Mouse (Mus musculus) embryonic facial prominence, embryonic 14.5 days (tissue): Measurements from ENCODE around the gene Zfp462. TPM values are rescaled to one million over a fixed set of nuclear protein-coding genes. Genes with fewer than 3 reads are reported as not detected.
A peak's percentile ranks its signal among the peaks of the same experiment; 100 is the strongest.
"Not testable (repeated sequence)": the region's sequence is repeated elsewhere in the genome, so short reads cannot be mapped to it uniquely, and the experiment has no call there.

Experiments
- ATAC-seq: fragments of 200-750 bp; cut with Nextera tagmentation; 2 replicates; pipeline ENCODE4 v1.8.0; 2017; ENCODE audit warnings: low read depth, moderate number of reproducible peaks, moderate TSS enrichment
- DNase-seq: peaks from one replicate; pipeline ENCODE4 v3.0.0-alpha.2; 2015; ENCODE audit warnings: low spot score
- H3K27ac ChIP-seq: fragments of 300-500 bp; sonication (generic); replicated peaks from 2 replicates; pipeline ENCODE4 v1.5.1; 2014; ENCODE audit warnings: low read depth, mild to moderate bottlenecking, low read length, moderate library complexity
- H3K27me3 ChIP-seq: fragments of 300-500 bp; sonication (generic); replicated peaks from 2 replicates; pipeline ENCODE4 v1.6.1; 2014; ENCODE audit warnings: low read length; ENCODE audit not compliant: control insufficient read depth, insufficient read depth
- H3K36me3 ChIP-seq: fragments of 300-500 bp; sonication (generic); 2 replicates; pipeline ENCODE4 v1.6.1; 2014; ENCODE audit warnings: low read length, mixed read lengths; ENCODE audit not compliant: control insufficient read depth, insufficient read depth
- H3K4me1 ChIP-seq: fragments of 300-500 bp; sonication (generic); 2 replicates; pipeline ENCODE4 v1.6.1; 2014; ENCODE audit warnings: antibody characterized with exemption, low read length; ENCODE audit not compliant: control insufficient read depth, insufficient read depth
- H3K4me2 ChIP-seq: fragments of 300-500 bp; sonication (generic); 2 replicates; pipeline ENCODE4 v1.6.1; 2014; ENCODE audit warnings: low read depth, mild to moderate bottlenecking, low read length, moderate library complexity, mixed read lengths
- H3K4me3 ChIP-seq: fragments of 300-500 bp; sonication (generic); 2 replicates; pipeline ENCODE4 v1.5.1; 2014; ENCODE audit warnings: low read depth, mild to moderate bottlenecking, low read length
- H3K9ac ChIP-seq: fragments of 300-500 bp; sonication (generic); 2 replicates; pipeline ENCODE4 v1.6.1; 2014; ENCODE audit warnings: low read depth, mild to moderate bottlenecking, low read length, moderate library complexity, mixed read lengths
- H3K9me3 ChIP-seq: fragments of 300-500 bp; sonication (generic); 2 replicates; pipeline ENCODE4 v1.6.1; 2016; ENCODE audit warnings: low read length; ENCODE audit not compliant: control insufficient read depth
- WGBS: fragments of 180-500 bp; shearing (Covaris S2); extraction: QIAGEN DNeasy Blood & Tissue Kit; methylation state at CpG from one replicate; pipeline ENCODE4 v1.1.7; 2014; 5-methylcytosine and 5-hydroxymethylcytosine counted together
- polyA plus RNA-seq: library from polyadenylated mRNA; unstranded; fragments of >200 nt; fragmentation: Nextera tagmentation; extraction: Ambion mirVana; gene quantifications from 2 replicates; pipeline ENCODE4 v1.2.1, GENCODE M21; 2014

Gene Zfp462
- polyA plus RNA-seq, 1 experiment from 2014 or later = 3.0 TPM

DNA sequence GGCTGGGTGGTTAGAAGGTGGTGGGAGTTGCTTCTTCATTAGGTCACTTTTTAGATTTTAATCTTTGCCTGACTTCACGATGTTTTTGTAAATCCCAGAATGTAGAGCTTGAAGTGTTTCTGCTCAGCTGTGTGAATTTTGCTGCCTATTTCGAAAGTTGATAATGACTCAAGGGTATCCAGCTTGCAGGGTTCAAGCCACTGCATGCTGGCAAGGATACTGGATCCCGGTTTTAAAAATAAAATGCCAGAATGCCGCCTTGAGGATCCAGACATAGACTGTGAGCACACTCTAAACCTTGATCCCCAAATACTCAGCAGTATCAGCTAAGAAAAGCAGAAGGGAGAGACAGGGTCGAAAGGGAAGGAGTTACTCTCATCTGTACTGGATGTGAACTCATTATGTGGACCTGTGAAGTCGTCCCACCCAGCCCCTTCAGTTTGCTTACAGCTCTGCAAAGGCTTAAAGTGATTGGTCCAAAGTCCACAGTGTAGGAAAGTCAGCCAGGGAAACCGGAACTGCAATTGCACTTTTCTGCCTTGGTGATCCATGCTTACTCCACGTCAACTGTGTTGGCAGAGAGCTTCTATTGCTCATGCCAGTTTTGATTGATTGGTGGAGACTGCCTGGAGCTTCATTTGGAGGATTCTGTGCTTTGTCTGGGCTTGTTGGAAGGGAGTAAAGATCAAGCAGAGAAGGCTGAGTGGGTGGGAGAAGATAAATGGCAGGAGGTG lies 28.1 kb downstream of the Zfp462 start:
- Histone ChIP-seq H3K9me3 (no peaks in the 10 kb centered on the region), H3K4me2 (no peak overlapping the region), H3K4me1 (no peaks in the 10 kb centered on the region), H3K27ac (no peak overlapping the region), H3K36me3 (0 out of 2 replicates have a peak, but pooled peaks cover 4% of the 10 kb centered on the region), H3K27me3 (no peaks in the 10 kb centered on the region), H3K9ac (no peak overlapping the region), H3K4me3 (no peak overlapping the region)
- no peak for DNase-seq
- no peak for ATAC-seq
- 63% methylated on average over 8 of the region's 8 CpGs for WGBS

DNA sequence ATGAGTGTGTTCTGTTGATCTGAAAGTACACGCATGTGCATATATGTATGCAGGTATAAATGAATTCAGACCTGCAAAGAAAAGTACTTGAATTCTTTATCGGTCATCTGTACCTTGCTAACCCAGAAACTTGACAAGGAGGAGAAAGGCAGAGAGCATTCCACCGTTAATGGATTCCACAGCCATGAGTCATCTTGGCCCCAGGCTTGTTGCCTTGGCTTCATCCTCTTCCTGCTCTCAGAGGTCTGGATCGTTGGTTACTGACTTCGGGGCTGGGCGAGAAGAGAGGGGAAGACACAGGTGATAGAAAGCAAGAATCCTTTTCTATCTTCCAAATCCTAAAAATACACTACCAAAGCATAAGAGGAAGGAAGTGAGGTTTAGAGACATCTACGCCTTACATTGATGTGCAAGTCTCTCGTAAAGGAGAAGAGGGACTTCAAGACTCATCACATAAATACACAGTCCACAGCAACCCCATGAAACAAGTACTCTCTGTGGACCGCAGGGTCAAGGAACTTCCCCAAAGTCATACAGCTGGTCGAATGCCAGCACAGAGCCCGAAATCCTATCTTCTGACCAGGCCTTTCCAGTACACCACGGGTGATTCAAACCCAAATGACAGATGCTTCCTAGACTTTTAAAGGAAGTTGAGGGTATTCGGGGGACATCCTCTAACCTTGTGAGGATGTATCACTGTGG lies 35.1 kb downstream of the Zfp462 start:
- WGBS = 55% methylated on average over 13 of the region's 13 CpGs
- DNase-seq = peak; percentile 73

DNA sequence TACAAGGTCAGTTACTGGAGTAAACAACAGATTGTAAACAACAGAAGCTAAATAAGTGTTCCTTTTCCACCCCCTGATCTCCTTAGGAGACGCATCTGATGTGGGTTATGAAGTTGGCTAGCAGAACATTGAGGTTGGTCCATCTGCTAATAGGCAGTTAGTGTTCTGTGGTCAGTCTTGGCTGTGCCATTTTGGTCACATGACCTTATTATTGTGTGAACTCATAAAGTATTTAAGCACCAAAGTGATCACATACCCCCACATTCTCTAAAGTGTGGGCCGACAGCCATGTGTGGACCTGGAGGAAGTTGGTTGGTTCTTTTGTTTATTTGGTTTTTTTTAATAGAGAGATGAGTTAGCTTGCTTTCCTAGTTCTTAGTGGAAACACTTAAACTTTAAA lies 39.7 kb downstream of the Zfp462 start:
- Histone ChIP-seq H3K9me3 (no peaks in the 10 kb centered on the region), H3K27ac (no peak overlapping the region), H3K27me3 (no peaks in the 10 kb centered on the region), H3K4me1 (peaks cover 7% of the 10 kb centered on the region), H3K4me2 (no peak overlapping the region), H3K9ac (no peak overlapping the region), H3K36me3 (0 out of 2 replicates have a peak, but pooled peaks cover 7% of the 10 kb centered on the region), H3K4me3 (no peak overlapping the region)
- 85% methylated on average over 2 of the region's 2 CpGs for WGBS
- ATAC-seq = no peak
- DNase-seq = no peak

More for the DNA sequence above, 35.1 kb downstream of the Zfp462 start:
- H3K27me3 ChIP-seq = no peaks in the 10 kb centered on the region
- no peak overlapping the region for H3K9ac ChIP-seq
- H3K27ac ChIP-seq = no peak overlapping the region
- H3K4me2 ChIP-seq = no peak overlapping the region
- H3K36me3 ChIP-seq = 0 out of 2 replicates have a peak, but pooled peaks cover 4% of the 10 kb centered on the region
- no peaks in the 10 kb centered on the region for H3K9me3 ChIP-seq
- H3K4me3 ChIP-seq = no peak overlapping the region
- ATAC-seq = 0 out of 2 replicates have a peak, but pooled peaks have one; percentile 41
- H3K4me1 ChIP-seq = peaks cover 9% of the 10 kb centered on the region

DNA sequence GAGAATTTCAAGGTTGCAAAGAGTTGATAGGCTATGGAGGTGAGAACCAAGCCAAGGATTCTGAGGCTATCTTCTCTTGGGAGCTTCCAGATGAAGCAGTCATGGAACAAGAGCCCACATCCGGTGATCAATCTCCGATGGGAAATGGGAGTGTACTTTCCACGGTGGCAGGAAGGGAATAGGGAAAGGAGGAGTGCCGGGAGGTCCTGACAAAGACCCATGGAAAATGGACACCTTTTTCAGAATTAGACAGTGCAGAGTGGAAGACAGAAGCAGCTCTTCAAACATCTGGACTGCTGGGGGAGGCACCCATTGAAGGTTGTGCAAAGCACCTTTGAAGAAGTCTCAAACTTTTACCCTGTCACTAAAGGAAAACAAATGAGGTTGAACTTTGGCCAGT lies 41.8 kb downstream of the Zfp462 start:
- H3K27me3 ChIP-seq = no peaks in the 10 kb centered on the region
- no peaks in the 10 kb centered on the region for H3K9me3 ChIP-seq
- H3K4me2 ChIP-seq = no peak overlapping the region
- no peak overlapping the region for H3K27ac ChIP-seq
- ATAC-seq (no peak), DNase-seq (no peak)
- no peak overlapping the region for H3K4me3 ChIP-seq
- H3K36me3 ChIP-seq = 0 out of 2 replicates have a peak, but pooled peaks cover 3% of the 10 kb centered on the region
- H3K9ac ChIP-seq = no peak overlapping the region
- H3K4me1 ChIP-seq = no peaks in the 10 kb centered on the region
- 77% methylated on average over 4 of the region's 4 CpGs for WGBS

DNA sequence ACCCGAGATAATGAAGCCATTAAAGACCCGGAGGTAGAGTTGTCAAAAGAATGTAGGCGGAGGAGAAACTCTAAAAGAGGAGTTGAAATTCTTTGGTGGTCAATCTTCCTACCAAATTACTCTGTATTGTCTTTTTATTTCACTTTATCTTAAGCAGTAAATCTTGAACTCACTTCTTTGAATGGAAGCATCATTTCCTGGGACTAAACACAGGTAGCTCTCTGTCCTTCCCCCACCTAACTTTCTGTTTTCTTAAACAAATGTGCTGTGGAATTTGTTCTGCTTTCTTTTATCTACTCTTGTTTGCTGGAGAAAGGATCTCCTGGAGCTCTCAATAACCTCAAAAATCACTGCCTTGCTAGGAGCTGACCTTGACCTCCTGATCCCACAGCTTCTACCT lies 42.4 kb downstream of the Zfp462 start:
- Histone ChIP-seq H3K4me1 (no peaks in the 10 kb centered on the region), H3K9me3 (no peaks in the 10 kb centered on the region), H3K27me3 (no peaks in the 10 kb centered on the region), H3K4me3 (no peak overlapping the region), H3K4me2 (no peak overlapping the region), H3K27ac (no peak overlapping the region), H3K9ac (no peak overlapping the region), H3K36me3 (0 out of 2 replicates have a peak, but pooled peaks cover 6% of the 10 kb centered on the region)
- DNase-seq (no peak), ATAC-seq (no peak)
- 60% methylated on average over 3 of the region's 3 CpGs for WGBS

DNA sequence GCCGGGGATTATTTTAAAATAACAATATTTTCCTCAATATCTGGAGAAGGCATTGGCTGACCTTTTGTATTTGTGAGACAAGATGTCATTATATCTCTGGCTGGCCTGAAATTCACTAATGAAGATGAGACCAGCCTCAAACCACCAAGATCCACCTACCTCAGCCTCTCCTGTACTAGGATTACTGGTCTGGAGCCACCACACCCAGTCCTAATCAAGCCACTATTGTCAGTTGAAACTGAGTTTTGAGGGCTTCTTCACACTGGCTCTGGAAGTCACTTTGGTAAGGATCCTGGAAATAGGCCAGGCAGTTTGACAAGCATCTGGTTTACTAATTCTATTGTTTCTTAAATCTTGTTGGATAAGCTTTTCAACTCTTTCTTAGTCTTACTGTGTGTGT lies 43.1 kb downstream of the Zfp462 start:
- Histone ChIP-seq H3K4me2 (no peak overlapping the region), H3K4me3 (no peak overlapping the region), H3K9ac (no peak overlapping the region), H3K36me3 (0 out of 2 replicates have a peak, but pooled peaks cover 6% of the 10 kb centered on the region), H3K27ac (no peak overlapping the region), H3K9me3 (no peaks in the 10 kb centered on the region), H3K27me3 (no peaks in the 10 kb centered on the region), H3K4me1 (no peaks in the 10 kb centered on the region)
- DNase-seq = no peak
- no peak for ATAC-seq
- 97% methylated on average over 1 of the region's 1 CpGs for WGBS

DNA sequence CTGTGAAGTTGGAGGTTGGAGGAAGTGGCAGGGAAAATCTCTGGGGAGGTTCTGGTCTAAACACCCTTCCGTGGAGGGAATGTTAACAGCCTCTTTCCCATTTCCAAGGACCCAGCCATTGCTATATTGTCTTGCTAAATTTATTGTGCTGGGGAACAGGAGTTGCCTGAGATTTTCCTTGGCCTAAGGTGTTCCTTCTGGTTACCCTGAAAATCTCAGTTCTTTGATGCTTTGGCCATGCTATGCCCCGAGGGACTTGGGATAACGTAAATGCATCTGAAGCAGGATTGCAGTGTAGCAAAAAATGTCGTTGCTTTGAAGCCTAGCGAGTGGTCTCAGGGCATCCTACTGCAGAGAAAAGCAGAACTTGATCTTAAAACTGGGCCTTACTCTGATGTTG lies 47.1 kb downstream of the Zfp462 start:
- H3K4me1 ChIP-seq = no peaks in the 10 kb centered on the region
- DNase-seq (no peak), ATAC-seq (no peak)
- H3K27ac ChIP-seq = no peak overlapping the region
- H3K9me3 ChIP-seq = no peaks in the 10 kb centered on the region
- WGBS = 67% methylated on average over 5 of the region's 5 CpGs
- H3K4me3 ChIP-seq = no peak overlapping the region
- H3K36me3 ChIP-seq = peaks cover 12% of the 10 kb centered on the region; the same call in 1 of the 2 replicates
- no peak overlapping the region for H3K4me2 ChIP-seq
- no peak overlapping the region for H3K9ac ChIP-seq
- no peaks in the 10 kb centered on the region for H3K27me3 ChIP-seq

DNA sequence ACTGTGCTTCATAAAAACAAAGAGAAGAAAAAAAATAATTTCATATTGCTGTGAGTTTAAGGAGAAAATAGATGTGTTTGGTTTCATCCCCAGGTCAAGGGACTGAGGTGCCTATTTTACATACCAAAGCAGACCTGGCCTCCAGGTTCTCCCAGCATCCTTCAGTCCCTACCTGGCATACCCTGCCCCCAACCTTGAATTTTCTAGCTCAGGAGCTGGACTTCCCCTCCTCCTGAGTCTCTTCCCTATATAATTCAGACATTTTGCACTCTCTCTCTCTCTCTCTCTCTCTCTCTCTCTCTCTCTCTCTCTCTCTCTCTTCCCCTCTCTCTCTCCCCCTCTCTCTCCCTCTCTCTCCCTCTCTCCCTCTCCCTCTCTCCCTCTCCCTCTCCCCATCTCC lies 48.2 kb downstream of the Zfp462 start:
- DNase-seq, H3K4me2 ChIP-seq, H3K9ac ChIP-seq, ATAC-seq, H3K4me3 ChIP-seq, H3K27me3 ChIP-seq, H3K27ac ChIP-seq, H3K9me3 ChIP-seq, H3K4me1 ChIP-seq: not testable (repeated sequence)
- peaks cover 12% of the 10 kb centered on the region; the same call in 1 of the 2 replicates for H3K36me3 ChIP-seq
